Mouse (Mus musculus) heart, adult 2 months (tissue): Measurements from ENCODE around the gene Nes.

Experiments used
- CTCF ChIP-seq: fragments of 200-600 bp; IDR thresholded peaks from 2 replicates; pipeline ENCODE4 v1.8.1; 2022; ENCODE audit warnings: antibody characterized with exemption, mild to moderate bottlenecking, moderate library complexity
- EP300 ChIP-seq: fragments of 200-500 bp; IDR thresholded peaks from 2 replicates; pipeline ENCODE4 v1.6.1; 2011; ENCODE audit warnings: low read depth, low read length, control low read depth; ENCODE audit not compliant: insufficient read depth
- POLR2A ChIP-seq: fragments of 200-500 bp; IDR thresholded peaks from 2 replicates; pipeline ENCODE4 v1.6.1; 2011; ENCODE audit warnings: mild to moderate bottlenecking, low read depth, low read length, control low read depth; ENCODE audit not compliant: insufficient read depth

- no peak for TF ChIP-seq CTCF
- TF ChIP-seq POLR2A, result no peak
- no peak for TF ChIP-seq EP300
Measured at GRCm38 (mm10) chr3:87996971-87997614, 26.2 kb downstream of the Nes start.
